Mouse (Mus musculus) embryonic facial prominence, embryonic 11.5 days (tissue): Measurements from ENCODE around the gene Bcap31. TPM values are rescaled to one million over a fixed set of nuclear protein-coding genes. Genes with fewer than 3 reads are reported as not detected.

Experiments used
- ATAC-seq: fragments of 200-750 bp; cut with Nextera tagmentation; replicated peaks from 2 replicates; pipeline ENCODE4 v1.8.0; 2017; ENCODE audit warnings: low read depth; ENCODE audit not compliant: insufficient number of reproducible peaks, low FRiP score, low TSS enrichment
- DNase-seq: peaks from one replicate; pipeline ENCODE4 v3.0.0-alpha.2; 2015; ENCODE audit warnings: low spot score
- H3K27ac ChIP-seq: fragments of 300-500 bp; sonication (generic); replicated peaks from 2 replicates; pipeline ENCODE4 v1.5.1; 2014; ENCODE audit warnings: mild to moderate bottlenecking, low read depth, low read length, control low read depth
- H3K27me3 ChIP-seq: fragments of 300-500 bp; sonication (generic); 2 replicates; pipeline ENCODE4 v1.6.1; 2014; ENCODE audit warnings: mild to moderate bottlenecking, low read length, moderate library complexity, mixed read lengths; ENCODE audit not compliant: control insufficient read depth, insufficient read depth
- H3K36me3 ChIP-seq: fragments of 300-500 bp; sonication (generic); replicated peaks from 2 replicates; pipeline ENCODE4 v1.6.1; 2014; ENCODE audit warnings: low read depth, mild to moderate bottlenecking, low read length, moderate library complexity, mixed read lengths; ENCODE audit not compliant: control insufficient read depth, insufficient read depth
- H3K4me1 ChIP-seq: fragments of 300-500 bp; sonication (generic); 2 replicates; pipeline ENCODE4 v1.6.1; 2014; ENCODE audit warnings: low read length, mixed read lengths; ENCODE audit not compliant: control insufficient read depth, insufficient read depth
- H3K4me2 ChIP-seq: fragments of 300-500 bp; sonication (generic); 2 replicates; pipeline ENCODE4 v1.6.1; 2014; ENCODE audit warnings: low read depth, mild to moderate bottlenecking, control low read depth, low read length, moderate library complexity
- H3K4me3 ChIP-seq: fragments of 300-500 bp; sonication (generic); 2 replicates; pipeline ENCODE4 v1.5.1; 2014; ENCODE audit warnings: low read depth, low read length, control low read depth
- H3K9ac ChIP-seq: fragments of 300-500 bp; sonication (generic); replicated peaks from 2 replicates; pipeline ENCODE4 v1.6.1; 2014; ENCODE audit warnings: mild to moderate bottlenecking, control low read depth, low read length
- H3K9me3 ChIP-seq: fragments of 300-500 bp; sonication (generic); replicated peaks from 2 replicates; pipeline ENCODE4 v1.6.1; 2016; ENCODE audit warnings: mild to moderate bottlenecking, low read length, inconsistent platforms, mixed read lengths; ENCODE audit not compliant: control insufficient read depth
- WGBS: fragments of 180-500 bp; shearing (Covaris S2); extraction: QIAGEN DNeasy Blood & Tissue Kit; methylation state at CpG from one replicate; pipeline ENCODE4 v1.1.7; 2014; 5-methylcytosine and 5-hydroxymethylcytosine counted together
- polyA plus RNA-seq: library from polyadenylated mRNA; unstranded; fragments of >200 nt; fragmentation: Nextera tagmentation; extraction: Ambion mirVana; gene quantifications from 2 replicates; pipeline ENCODE4 v1.2.1, GENCODE M21; 2014

Bcap31 gene
- polyA plus RNA-seq, 1 experiment from 2014 or later: 159 TPM

- no peak overlapping the region for H3K27ac ChIP-seq
- no peaks in the 10 kb centered on the region for H3K36me3 ChIP-seq
- H3K9ac ChIP-seq: peak overlapping the region; percentile 60
- ATAC-seq: peak; percentile 2; the same call in 1 of the 2 replicates
- H3K27me3 ChIP-seq: no peaks in the 10 kb centered on the region; the same call in 1 of the 2 replicates
- peak overlapping the region; percentile 53 for H3K4me2 ChIP-seq
- WGBS: 21% methylated on average over 21 of the region's 21 CpGs
- peak; percentile 30 for DNase-seq
- H3K9me3 ChIP-seq: no peaks in the 10 kb centered on the region
- peak overlapping the region; percentile 52 for H3K4me3 ChIP-seq
- H3K4me1 ChIP-seq: no peaks in the 10 kb centered on the region
These were observed 383 bp downstream of the Bcap31 start for GRCm38 (mm10) chrX:73715476-73716108.

GRCm38 (mm10) chrX:73700472-73700871 is 15.5 kb downstream of the Bcap31 start:
- no peak overlapping the region for H3K4me3 ChIP-seq
- 81% methylated on average over 1 of the region's 1 CpGs for WGBS
- no peak overlapping the region for H3K27ac ChIP-seq
- no peak overlapping the region for H3K9ac ChIP-seq
- no peaks in the 10 kb centered on the region for H3K27me3 ChIP-seq
- H3K36me3 ChIP-seq: no peaks in the 10 kb centered on the region
- no peaks in the 10 kb centered on the region for H3K4me1 ChIP-seq
- ATAC-seq: no peak
- no peak for DNase-seq
- no peak overlapping the region for H3K4me2 ChIP-seq
- no peaks in the 10 kb centered on the region for H3K9me3 ChIP-seq

- DNase-seq (peak; percentile 45), ATAC-seq (no peak)
- no peaks in the 10 kb centered on the region for H3K4me1 ChIP-seq
- no peaks in the 10 kb centered on the region for H3K36me3 ChIP-seq
- WGBS: 74% methylated on average over 5 of the region's 5 CpGs
- no peaks in the 10 kb centered on the region for H3K9me3 ChIP-seq
- H3K4me3 ChIP-seq: no peak overlapping the region
- no peak overlapping the region for H3K4me2 ChIP-seq
- H3K27me3 ChIP-seq: no peaks in the 10 kb centered on the region
- no peak overlapping the region for H3K9ac ChIP-seq
- H3K27ac ChIP-seq: no peak overlapping the region
These were observed 24.9 kb downstream of the Bcap31 start for GRCm38 (mm10) chrX:73690917-73691629.

GRCm38 (mm10) chrX:73685629-73686028 is 30.3 kb downstream of the Bcap31 start:
- H3K4me3 ChIP-seq: no peak overlapping the region
- 95% methylated on average over 3 of the region's 3 CpGs for WGBS

GRCm38 (mm10) chrX:73684978-73685377 is 31.0 kb downstream of the Bcap31 start:
- no peak for DNase-seq
- Histone ChIP-seq H3K36me3 (no peaks in the 10 kb centered on the region), H3K4me2 (no peak overlapping the region), H3K9me3 (no peaks in the 10 kb centered on the region), H3K9ac (no peak overlapping the region), H3K4me1 (no peaks in the 10 kb centered on the region), H3K27me3 (no peaks in the 10 kb centered on the region), H3K27ac (no peak overlapping the region), H3K4me3 (no peak overlapping the region)
- no peak for ATAC-seq

More at GRCm38 (mm10) chrX:73685629-73686028, 30.3 kb downstream of the Bcap31 start:
- H3K4me1 ChIP-seq: no peaks in the 10 kb centered on the region
- H3K9me3 ChIP-seq: no peaks in the 10 kb centered on the region
- H3K27ac ChIP-seq: no peak overlapping the region
- H3K27me3 ChIP-seq: no peaks in the 10 kb centered on the region
- H3K4me2 ChIP-seq: no peak overlapping the region
- H3K9ac ChIP-seq: no peak overlapping the region
- no peaks in the 10 kb centered on the region for H3K36me3 ChIP-seq
- DNase-seq (no peak), ATAC-seq (no peak)

GRCm38 (mm10) chrX:73684156-73684555 is 31.8 kb downstream of the Bcap31 start:
- Histone ChIP-seq H3K4me2 (no peak overlapping the region), H3K27ac (no peak overlapping the region), H3K9me3 (no peaks in the 10 kb centered on the region), H3K4me1 (no peaks in the 10 kb centered on the region), H3K36me3 (no peaks in the 10 kb centered on the region), H3K9ac (no peak overlapping the region), H3K27me3 (no peaks in the 10 kb centered on the region), H3K4me3 (no peak overlapping the region)
- 96% methylated on average over 2 of the region's 2 CpGs for WGBS
- DNase-seq: no peak
- no peak for ATAC-seq

GRCm38 (mm10) chrX:73676668-73677067 is 39.3 kb downstream of the Bcap31 start:
- no peak for ATAC-seq
- H3K4me3 ChIP-seq: no peak overlapping the region
- H3K36me3 ChIP-seq: no peaks in the 10 kb centered on the region; the same call in 1 of the 2 replicates

GRCm38 (mm10) chrX:73675231-73675630 is 40.7 kb downstream of the Bcap31 start:
- peak overlapping the region; percentile 16; the same call in 1 of the 2 replicates for H3K4me2 ChIP-seq
- no peak overlapping the region for H3K9ac ChIP-seq
- H3K27ac ChIP-seq: no peak overlapping the region
- no peak for ATAC-seq
- H3K9me3 ChIP-seq: no peaks in the 10 kb centered on the region
- DNase-seq: no peak
- WGBS: 65% methylated on average over 2 of the region's 2 CpGs
- H3K4me3 ChIP-seq: no peak overlapping the region
- H3K27me3 ChIP-seq: no peaks in the 10 kb centered on the region
- H3K36me3 ChIP-seq: no peaks in the 10 kb centered on the region; the same call in 1 of the 2 replicates
- no peaks in the 10 kb centered on the region for H3K4me1 ChIP-seq

More at GRCm38 (mm10) chrX:73676668-73677067, 39.3 kb downstream of the Bcap31 start:
- H3K4me1 ChIP-seq: no peaks in the 10 kb centered on the region
- no peak for DNase-seq
- 89% methylated on average over 4 of the region's 4 CpGs for WGBS
- no peak overlapping the region for H3K9ac ChIP-seq
- H3K9me3 ChIP-seq: no peaks in the 10 kb centered on the region
- H3K27ac ChIP-seq: no peak overlapping the region
- H3K27me3 ChIP-seq: no peaks in the 10 kb centered on the region
- no peak overlapping the region for H3K4me2 ChIP-seq
